Mouse (Mus musculus) liver, embryonic 11.5 days (tissue): ENCODE data around the gene Rce1. TPM values are rescaled to one million over a fixed set of nuclear protein-coding genes. Genes with fewer than 3 reads are reported as not detected.

Experiments
- ATAC-seq: fragments of 200-750 bp; cut with Nextera tagmentation; replicated peaks from 2 replicates; pipeline ENCODE4 v1.8.0; 2017; ENCODE audit warnings: moderate number of reproducible peaks, mild to moderate bottlenecking, moderate TSS enrichment, moderate library complexity; ENCODE audit not compliant: low FRiP score
- DNase-seq: peaks from one replicate; pipeline ENCODE4 v3.0.0-alpha.2; 2017; ENCODE audit warnings: low spot score
- H3K27ac ChIP-seq: fragments of 300-500 bp; sonication (generic); 2 replicates; pipeline ENCODE4 v1.5.1; 2014; ENCODE audit warnings: mild to moderate bottlenecking, low read depth, low read length, control low read depth
- H3K27me3 ChIP-seq: fragments of 300-500 bp; sonication (generic); replicated peaks from 2 replicates; pipeline ENCODE4 v1.6.1; 2014; ENCODE audit warnings: low read length, mixed read lengths; ENCODE audit not compliant: control insufficient read depth, insufficient read depth
- H3K36me3 ChIP-seq: fragments of 300-500 bp; sonication (generic); 2 replicates; pipeline ENCODE4 v1.6.1; 2014; ENCODE audit warnings: mild to moderate bottlenecking, low read length, moderate library complexity, mixed read lengths; ENCODE audit not compliant: control insufficient read depth, insufficient read depth
- H3K4me1 ChIP-seq: fragments of 300-500 bp; sonication (generic); replicated peaks from 2 replicates; pipeline ENCODE4 v1.6.1; 2014; ENCODE audit warnings: low read length, mixed read lengths; ENCODE audit not compliant: control insufficient read depth, insufficient read depth
- H3K4me2 ChIP-seq: fragments of 300-500 bp; sonication (generic); 2 replicates; pipeline ENCODE4 v1.6.1; 2014; ENCODE audit warnings: mild to moderate bottlenecking, control low read depth, moderate library complexity
- H3K4me3 ChIP-seq: fragments of 300-500 bp; sonication (generic); 2 replicates; pipeline ENCODE4 v1.5.1; 2014; ENCODE audit warnings: low read depth, low read length, control low read depth
- H3K9ac ChIP-seq: fragments of 300-500 bp; sonication (generic); 2 replicates; pipeline ENCODE4 v1.6.1; 2014; ENCODE audit warnings: low read depth, low read length, control low read depth
- H3K9me3 ChIP-seq: fragments of 300-500 bp; sonication (generic); 2 replicates; pipeline ENCODE4 v1.6.1; 2016; ENCODE audit warnings: low read length, inconsistent platforms, mixed read lengths; ENCODE audit not compliant: control insufficient read depth
- WGBS: fragments of 180-500 bp; shearing (Covaris S2); extraction: QIAGEN DNeasy Blood & Tissue Kit; methylation state at CpG from one replicate; pipeline ENCODE4 v1.1.7; 2014; 5-methylcytosine and 5-hydroxymethylcytosine counted together
- polyA plus RNA-seq: library from polyadenylated mRNA; unstranded; fragments of >200 nt; fragmentation: Nextera tagmentation; extraction: Ambion mirVana; gene quantifications from 2 replicates; pipeline ENCODE4 v1.2.1, GENCODE M21; 2014

Rce1 gene
- polyA plus RNA-seq, 1 experiment from 2014 or later: 52.5 TPM

DNA sequence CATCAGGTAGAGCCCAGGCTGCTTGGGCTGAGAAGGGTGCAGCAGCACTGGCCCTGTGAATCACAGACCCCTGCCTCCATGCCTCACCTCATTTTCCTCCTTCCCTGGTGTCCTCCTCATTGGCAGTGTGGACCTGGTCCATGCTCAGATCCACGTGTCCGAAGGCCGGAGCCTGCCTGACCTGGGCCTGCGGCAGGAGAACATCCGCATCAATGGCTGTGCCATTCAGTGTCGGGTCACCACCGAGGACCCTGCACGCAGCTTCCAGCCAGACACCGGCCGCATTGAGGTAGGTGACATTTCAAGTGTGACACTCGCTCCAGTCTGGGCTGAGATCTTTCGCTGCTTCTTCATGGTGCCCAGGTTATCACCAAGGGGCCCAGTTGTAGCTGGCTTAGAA lies 18.0 kb downstream of the Rce1 start:
- no peak overlapping the region for H3K4me3 ChIP-seq
- no peak overlapping the region for H3K4me2 ChIP-seq
- 91% methylated on average over 12 of the region's 12 CpGs for WGBS
- H3K27ac ChIP-seq: no peak overlapping the region
- H3K27me3 ChIP-seq: no peaks in the 10 kb centered on the region
- ATAC-seq: no peak
- H3K9me3 ChIP-seq: no peaks in the 10 kb centered on the region
- H3K36me3 ChIP-seq: peaks cover 3% of the 10 kb centered on the region; the same call in 1 of the 2 replicates
- DNase-seq: no peak
- H3K4me1 ChIP-seq: peaks cover 14% of the 10 kb centered on the region
- no peak overlapping the region for H3K9ac ChIP-seq

DNA sequence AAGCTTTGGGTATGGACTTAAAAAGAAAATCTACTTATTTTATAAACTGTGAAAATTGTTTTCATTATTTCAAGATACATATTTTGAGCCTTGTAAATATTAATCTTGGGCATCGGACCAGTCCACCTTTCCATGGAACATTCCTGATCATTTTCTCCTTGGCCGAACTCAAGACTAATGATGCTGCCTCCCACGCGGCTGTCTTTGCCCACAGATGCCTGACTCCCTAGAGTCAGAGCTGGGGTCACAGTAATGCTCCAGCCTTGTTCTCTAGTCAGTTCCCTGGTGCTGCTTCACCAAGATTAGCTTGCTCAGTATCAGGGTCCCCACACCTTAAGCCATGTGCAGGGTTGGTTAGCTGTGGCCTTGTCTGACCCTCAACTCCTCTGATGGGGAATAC lies 19.8 kb downstream of the Rce1 start:
- H3K4me3 ChIP-seq: no peak overlapping the region
- no peaks in the 10 kb centered on the region for H3K36me3 ChIP-seq
- no peak overlapping the region for H3K27ac ChIP-seq
- ATAC-seq (0 out of 2 replicates have a peak, but pooled peaks have one; percentile 25), DNase-seq (no peak)
- H3K4me2 ChIP-seq: no peak overlapping the region
- H3K4me1 ChIP-seq: peaks cover 14% of the 10 kb centered on the region
- no peaks in the 10 kb centered on the region for H3K27me3 ChIP-seq
- H3K9ac ChIP-seq: no peak overlapping the region
- H3K9me3 ChIP-seq: no peaks in the 10 kb centered on the region
- 77% methylated on average over 4 of the region's 4 CpGs for WGBS

DNA sequence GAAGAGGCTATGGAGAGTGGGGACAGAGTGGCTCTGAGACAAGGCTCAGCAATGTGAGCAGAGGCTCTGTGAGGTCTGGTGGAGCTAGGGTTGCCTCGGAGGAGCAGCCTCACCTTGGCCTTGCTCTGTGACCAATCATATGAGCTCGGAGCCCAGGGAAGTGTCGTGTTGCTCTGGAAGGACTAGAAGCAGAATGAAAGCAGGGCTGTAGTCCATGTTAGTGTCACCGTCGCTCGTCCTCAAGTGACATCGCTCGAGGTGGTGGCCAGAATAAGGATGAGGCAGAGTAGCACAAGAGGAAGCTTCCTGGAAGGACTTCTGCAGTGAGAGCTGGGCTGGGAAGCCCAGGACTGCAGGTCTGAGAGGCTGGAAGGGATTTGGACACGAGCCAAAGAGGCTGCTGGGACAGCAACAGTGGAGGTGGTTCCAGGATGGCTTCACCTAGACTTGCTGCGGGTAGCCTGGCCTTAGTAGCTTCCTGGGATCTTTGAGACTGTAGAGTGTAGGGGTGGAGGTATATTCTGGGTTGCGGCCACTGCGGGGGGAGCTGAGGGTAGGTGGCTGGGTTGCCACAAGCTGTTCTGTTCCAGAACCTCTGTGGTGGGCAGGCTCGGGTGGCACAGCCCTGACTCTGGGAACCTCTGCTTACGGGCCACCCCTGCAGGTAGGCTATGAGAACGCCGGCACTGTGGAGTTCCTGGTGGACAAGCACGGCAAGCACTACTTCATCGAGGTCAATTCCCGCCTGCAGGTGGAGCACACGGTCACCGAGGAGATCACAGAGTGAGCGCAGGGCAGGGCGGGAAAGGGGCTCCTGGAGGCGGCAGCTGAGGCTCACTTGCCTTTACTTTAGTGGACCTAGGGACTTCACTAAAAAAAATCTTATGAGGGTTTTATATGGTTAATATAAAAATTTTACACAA lies 21.4 kb downstream of the Rce1 start:
- Histone ChIP-seq H3K4me3 (no peak overlapping the region), H3K27ac (no peak overlapping the region), H3K4me2 (no peak overlapping the region), H3K9me3 (no peaks in the 10 kb centered on the region), H3K4me1 (peaks cover 14% of the 10 kb centered on the region), H3K36me3 (no peaks in the 10 kb centered on the region), H3K9ac (no peak overlapping the region), H3K27me3 (no peaks in the 10 kb centered on the region)
- WGBS: 37% methylated on average over 24 of the region's 24 CpGs
- no peak for DNase-seq
- peak; percentile 54 for ATAC-seq

DNA sequence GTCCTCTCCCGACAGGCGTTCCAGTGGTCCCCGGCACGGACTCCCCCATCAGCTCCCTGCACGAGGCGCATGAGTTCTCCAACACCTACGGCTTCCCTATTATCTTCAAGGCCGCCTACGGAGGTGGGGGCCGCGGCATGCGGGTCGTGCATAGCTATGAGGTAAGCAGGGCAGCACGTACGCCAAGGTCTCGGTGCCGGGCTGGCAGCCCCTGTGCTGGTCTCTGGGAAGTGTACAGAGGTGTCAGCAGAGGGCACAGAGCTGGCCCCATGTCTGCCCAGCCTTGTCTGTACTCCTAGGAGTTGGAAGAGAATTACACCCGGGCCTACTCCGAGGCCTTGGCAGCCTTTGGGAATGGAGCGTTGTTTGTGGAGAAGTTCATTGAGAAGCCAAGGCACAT lies 23.0 kb downstream of the Rce1 start:
- H3K4me3 ChIP-seq: no peak overlapping the region
- DNase-seq (no peak), ATAC-seq (no peak)
- 87% methylated on average over 20 of the region's 20 CpGs for WGBS
- H3K9me3 ChIP-seq: no peaks in the 10 kb centered on the region
- no peak overlapping the region for H3K27ac ChIP-seq
- no peak overlapping the region for H3K9ac ChIP-seq
- H3K36me3 ChIP-seq: no peaks in the 10 kb centered on the region
- H3K4me2 ChIP-seq: no peak overlapping the region
- H3K27me3 ChIP-seq: no peaks in the 10 kb centered on the region
- peaks cover 14% of the 10 kb centered on the region for H3K4me1 ChIP-seq

DNA sequence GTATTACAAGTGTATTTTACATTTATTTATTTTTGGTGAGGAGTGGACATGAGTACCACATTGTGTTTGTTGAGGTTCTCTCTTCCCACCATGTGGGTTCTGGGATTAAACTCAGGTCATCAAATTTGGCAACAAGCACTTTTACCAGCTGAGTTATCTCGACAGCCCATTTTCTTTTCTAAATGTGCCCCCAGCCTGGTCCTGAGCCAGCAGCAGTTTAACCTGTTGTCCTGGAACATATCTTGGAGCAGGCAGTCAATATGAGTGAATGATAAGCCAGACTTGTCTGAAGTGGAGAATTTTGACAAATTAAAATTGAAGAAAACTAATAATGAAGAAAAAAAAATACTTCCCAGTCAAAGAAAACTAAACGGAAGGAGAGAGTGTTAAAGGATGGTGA lies 29.4 kb downstream of the Rce1 start:
- no peak overlapping the region for H3K9ac ChIP-seq
- WGBS: 64% methylated on average over 2 of the region's 2 CpGs
- DNase-seq (no peak), ATAC-seq (no peak)
- H3K4me2 ChIP-seq: no peak overlapping the region
- H3K9me3 ChIP-seq: no peaks in the 10 kb centered on the region
- H3K27ac ChIP-seq: no peak overlapping the region
- no peaks in the 10 kb centered on the region for H3K4me1 ChIP-seq
- no peaks in the 10 kb centered on the region for H3K36me3 ChIP-seq
- H3K27me3 ChIP-seq: no peaks in the 10 kb centered on the region
- no peak overlapping the region for H3K4me3 ChIP-seq

DNA sequence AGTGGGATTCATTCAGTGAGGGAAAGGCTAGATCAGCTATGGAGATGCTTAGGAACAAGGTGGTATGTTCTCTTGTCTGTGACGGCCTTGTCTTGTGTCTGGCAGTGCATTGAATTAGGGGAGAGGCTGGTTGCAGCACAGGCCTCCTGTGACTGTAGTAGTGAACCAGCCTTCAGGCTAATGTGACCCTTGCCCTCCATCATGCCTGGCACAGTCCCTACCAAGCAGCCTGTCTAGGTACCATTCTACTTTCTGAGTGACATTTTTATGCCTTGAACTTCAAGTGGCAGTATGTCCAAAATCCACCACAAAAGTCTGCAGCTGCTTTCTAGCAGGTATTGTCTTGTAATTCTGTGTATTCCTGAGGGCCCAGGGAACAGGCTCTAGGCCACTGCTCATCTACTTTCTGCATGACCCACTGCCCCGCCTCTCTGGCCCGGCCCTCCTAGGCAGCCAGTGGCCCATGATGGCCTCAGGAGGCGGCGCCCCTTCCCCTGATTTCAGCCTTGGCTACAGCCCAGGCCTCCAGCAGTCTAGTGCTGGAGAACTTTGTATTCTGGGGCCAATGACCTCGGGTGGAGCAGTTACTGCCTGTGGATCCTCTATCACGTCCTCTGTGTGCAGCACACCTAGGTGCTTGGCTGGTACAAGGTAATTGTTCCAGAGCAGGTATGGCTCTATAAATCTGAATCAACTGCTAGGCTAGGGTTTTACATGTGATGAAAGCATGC lies 31.5 kb downstream of the Rce1 start:
- H3K9ac ChIP-seq: no peak overlapping the region
- DNase-seq (no peak), ATAC-seq (no peak)
- no peaks in the 10 kb centered on the region for H3K9me3 ChIP-seq
- H3K4me3 ChIP-seq: no peak overlapping the region
- no peaks in the 10 kb centered on the region for H3K36me3 ChIP-seq
- WGBS: 48% methylated on average over 7 of the region's 7 CpGs
- no peak overlapping the region for H3K4me2 ChIP-seq
- no peak overlapping the region for H3K27ac ChIP-seq
- 0 out of 2 replicates have a peak, but pooled peaks cover 3% of the 10 kb centered on the region for H3K27me3 ChIP-seq
- no peaks in the 10 kb centered on the region for H3K4me1 ChIP-seq

DNA sequence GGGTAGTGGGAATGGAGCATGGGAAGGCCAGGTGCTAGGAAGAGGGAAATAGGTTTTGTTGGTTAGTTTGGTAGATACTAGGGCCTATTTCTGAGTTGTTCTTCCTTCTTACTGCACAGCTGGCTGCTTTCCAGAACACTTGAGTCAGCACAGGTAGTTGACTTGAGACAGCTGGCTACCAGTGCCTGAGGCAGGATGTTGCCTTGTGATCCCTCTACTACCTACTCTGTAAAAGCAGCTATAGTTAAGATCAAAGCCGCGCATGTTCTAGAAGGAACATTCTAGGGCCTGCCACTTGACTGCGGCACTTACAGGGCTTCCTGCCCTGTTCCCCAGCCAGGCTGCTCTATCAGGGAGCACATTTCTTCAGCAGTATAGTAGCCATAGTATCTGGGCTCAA lies 35.4 kb downstream of the Rce1 start:
- H3K9ac ChIP-seq: no peak overlapping the region

DNA sequence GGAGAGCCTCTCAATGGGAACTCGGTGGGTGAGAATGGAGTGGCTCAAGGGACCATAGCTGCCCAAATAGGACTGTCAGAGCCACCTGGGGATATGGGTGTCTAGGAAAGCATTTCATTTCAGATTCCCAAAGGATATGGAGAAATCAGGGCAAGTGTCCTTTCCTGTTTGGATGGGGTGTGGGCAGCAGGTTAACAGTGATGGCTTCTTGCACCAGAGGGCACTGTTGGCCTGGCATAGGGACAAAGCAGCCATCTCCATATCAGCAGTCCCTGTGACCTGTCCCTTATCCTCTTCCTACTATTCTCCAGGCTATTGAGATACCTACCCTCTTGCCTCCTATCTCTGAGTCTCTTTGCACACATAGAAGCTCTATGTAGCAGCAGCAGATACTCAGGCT lies 36.4 kb downstream of the Rce1 start:
- Histone ChIP-seq H3K36me3 (no peaks in the 10 kb centered on the region), H3K27me3 (0 out of 2 replicates have a peak, but pooled peaks cover 3% of the 10 kb centered on the region), H3K9me3 (no peaks in the 10 kb centered on the region), H3K27ac (no peak overlapping the region), H3K4me3 (no peak overlapping the region), H3K4me1 (no peaks in the 10 kb centered on the region), H3K9ac (no peak overlapping the region), H3K4me2 (no peak overlapping the region)
- no peak for ATAC-seq
- 61% methylated on average over 1 of the region's 1 CpGs for WGBS
- DNase-seq: no peak

More for the DNA sequence above, 35.4 kb downstream of the Rce1 start:
- Histone ChIP-seq H3K4me1 (no peaks in the 10 kb centered on the region), H3K27ac (no peak overlapping the region), H3K4me3 (no peak overlapping the region), H3K4me2 (no peak overlapping the region), H3K27me3 (0 out of 2 replicates have a peak, but pooled peaks cover 3% of the 10 kb centered on the region), H3K36me3 (no peaks in the 10 kb centered on the region), H3K9me3 (no peaks in the 10 kb centered on the region)
- WGBS: 85% methylated on average over 3 of the region's 3 CpGs
- no peak for ATAC-seq
- DNase-seq: no peak
